Mouse (Mus musculus) liver, embryonic 11.5 days (tissue): ENCODE measurements around the gene Epo. TPM values are rescaled to one million over a fixed set of nuclear protein-coding genes. Genes with fewer than 3 reads are reported as not detected.

Source experiments
- ATAC-seq: fragments of 200-750 bp; cut with Nextera tagmentation; replicated peaks from 2 replicates; pipeline ENCODE4 v1.8.0; 2017; ENCODE audit warnings: moderate number of reproducible peaks, mild to moderate bottlenecking, moderate TSS enrichment, moderate library complexity; ENCODE audit not compliant: low FRiP score
- DNase-seq: peaks from one replicate; pipeline ENCODE4 v3.0.0-alpha.2; 2017; ENCODE audit warnings: low spot score
- H3K27ac ChIP-seq: fragments of 300-500 bp; sonication (generic); 2 replicates; pipeline ENCODE4 v1.5.1; 2014; ENCODE audit warnings: mild to moderate bottlenecking, low read depth, low read length, control low read depth
- H3K27me3 ChIP-seq: fragments of 300-500 bp; sonication (generic); replicated peaks from 2 replicates; pipeline ENCODE4 v1.6.1; 2014; ENCODE audit warnings: low read length, mixed read lengths; ENCODE audit not compliant: control insufficient read depth, insufficient read depth
- H3K36me3 ChIP-seq: fragments of 300-500 bp; sonication (generic); 2 replicates; pipeline ENCODE4 v1.6.1; 2014; ENCODE audit warnings: mild to moderate bottlenecking, low read length, moderate library complexity, mixed read lengths; ENCODE audit not compliant: control insufficient read depth, insufficient read depth
- H3K4me1 ChIP-seq: fragments of 300-500 bp; sonication (generic); replicated peaks from 2 replicates; pipeline ENCODE4 v1.6.1; 2014; ENCODE audit warnings: low read length, mixed read lengths; ENCODE audit not compliant: control insufficient read depth, insufficient read depth
- H3K4me2 ChIP-seq: fragments of 300-500 bp; sonication (generic); 2 replicates; pipeline ENCODE4 v1.6.1; 2014; ENCODE audit warnings: mild to moderate bottlenecking, control low read depth, moderate library complexity
- H3K4me3 ChIP-seq: fragments of 300-500 bp; sonication (generic); 2 replicates; pipeline ENCODE4 v1.5.1; 2014; ENCODE audit warnings: low read depth, low read length, control low read depth
- H3K9ac ChIP-seq: fragments of 300-500 bp; sonication (generic); 2 replicates; pipeline ENCODE4 v1.6.1; 2014; ENCODE audit warnings: low read depth, low read length, control low read depth
- H3K9me3 ChIP-seq: fragments of 300-500 bp; sonication (generic); 2 replicates; pipeline ENCODE4 v1.6.1; 2016; ENCODE audit warnings: low read length, inconsistent platforms, mixed read lengths; ENCODE audit not compliant: control insufficient read depth
- WGBS: fragments of 180-500 bp; shearing (Covaris S2); extraction: QIAGEN DNeasy Blood & Tissue Kit; methylation state at CpG from one replicate; pipeline ENCODE4 v1.1.7; 2014; 5-methylcytosine and 5-hydroxymethylcytosine counted together
- polyA plus RNA-seq: library from polyadenylated mRNA; unstranded; fragments of >200 nt; fragmentation: Nextera tagmentation; extraction: Ambion mirVana; gene quantifications from 2 replicates; pipeline ENCODE4 v1.2.1, GENCODE M21; 2014

Epo gene
- polyA plus RNA-seq, 1 experiment from 2014 or later, result 7.8 TPM

DNA sequence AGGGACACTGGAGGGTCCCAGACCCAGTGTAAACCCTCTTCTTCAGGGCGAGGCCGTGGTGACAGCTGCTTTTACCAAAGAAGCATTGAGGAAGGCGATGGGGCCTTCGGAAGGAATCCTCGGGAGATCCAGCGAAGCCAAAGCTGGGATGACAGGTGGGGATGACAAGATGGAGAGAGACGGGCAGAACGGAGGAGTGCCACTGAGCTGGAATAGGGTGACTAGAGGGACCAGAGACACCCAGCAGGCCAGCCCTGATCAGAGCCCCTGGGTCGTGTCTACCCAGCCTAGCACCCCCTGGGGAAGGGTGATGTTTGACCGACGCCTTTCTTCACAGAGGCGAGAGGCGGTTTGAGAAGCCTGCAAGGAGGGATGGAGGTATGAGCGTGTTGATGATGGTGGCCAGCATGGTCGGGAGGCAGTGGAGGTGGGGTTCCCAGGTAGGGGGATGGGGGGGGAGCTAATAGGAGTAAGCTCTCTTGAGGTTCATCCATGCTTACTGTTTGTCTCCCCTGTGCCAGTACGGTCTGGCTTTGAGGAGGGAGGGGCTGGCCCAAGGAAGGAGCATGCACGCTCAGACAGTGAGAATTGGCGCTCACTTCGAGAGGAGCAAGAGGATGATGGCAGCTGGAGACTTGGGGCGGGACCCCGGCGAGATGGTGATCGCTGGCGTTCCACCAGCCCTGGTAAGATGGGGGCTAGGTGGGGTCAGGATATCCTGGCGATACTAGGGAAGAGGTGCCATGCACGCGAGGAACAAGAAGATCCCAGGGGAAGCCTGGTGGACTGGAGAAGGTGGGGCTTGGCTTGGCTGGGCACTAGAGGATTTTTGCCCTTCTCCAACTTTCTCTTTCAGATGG lies 13.1 kb downstream of the Epo start:
- Histone ChIP-seq H3K4me1 (0 out of 2 replicates have a peak, but pooled peaks cover 3% of the 10 kb centered on the region), H3K9ac (no peak overlapping the region), H3K27ac (no peak overlapping the region), H3K27me3 (no peaks in the 10 kb centered on the region), H3K4me2 (no peak overlapping the region), H3K36me3 (peaks cover 53% of the 10 kb centered on the region), H3K9me3 (no peaks in the 10 kb centered on the region), H3K4me3 (no peak overlapping the region)
- DNase-seq (no peak), ATAC-seq (no peak)
- 92% methylated on average over 27 of the region's 27 CpGs for WGBS

- no peak within 1 kb of the TSS for H3K27ac ChIP-seq
- DNase-seq, result no peak
- H3K4me1 ChIP-seq, result 0 out of 2 replicates have a peak, but pooled peaks cover 5% of the 10 kb centered on the region
- no peak within 1 kb of the TSS for H3K4me3 ChIP-seq
- no peaks in the 10 kb centered on the region for H3K27me3 ChIP-seq
- H3K9ac ChIP-seq, result no peak within 1 kb of the TSS
- no peak within 1 kb of the TSS for H3K4me2 ChIP-seq
- ATAC-seq, result 0 out of 2 replicates have a peak, but pooled peaks have one; percentile 29
- 81% methylated on average over 5 of the region's 5 CpGs for WGBS
- no peaks in the 10 kb centered on the region for H3K9me3 ChIP-seq
- H3K36me3 ChIP-seq, result peaks cover 41% of the 10 kb centered on the region
Observed at GRCm38 (mm10) chr5:137518436-137518835, 14.6 kb downstream of the Epo start, which contains the start of gene Gigyf1. TSS of gene Gigyf1 (plus strand) at chr5:137518548.

DNA sequence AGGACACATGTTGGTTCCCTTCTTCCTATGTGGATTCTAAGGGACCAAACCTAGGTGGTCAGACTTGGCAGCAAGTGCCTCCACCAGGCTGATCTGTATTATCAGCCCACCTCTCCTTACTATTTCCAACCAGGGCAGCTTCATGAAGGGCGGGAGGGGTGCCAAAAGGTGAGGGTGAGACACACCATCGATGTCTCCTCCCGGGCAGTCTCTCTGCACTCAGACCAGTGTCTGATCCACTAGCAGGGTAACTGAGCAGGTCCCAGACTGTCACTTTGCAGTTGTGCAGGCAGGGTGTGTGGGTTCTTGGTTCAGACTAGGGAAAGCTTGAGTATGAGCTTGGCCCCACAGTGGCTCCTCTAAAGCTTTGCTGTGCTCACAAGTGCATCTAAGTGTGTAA lies 18.2 kb downstream of the Epo start:
- no peak for DNase-seq
- Histone ChIP-seq H3K4me3 (no peak overlapping the region), H3K9me3 (no peaks in the 10 kb centered on the region), H3K27ac (no peak overlapping the region), H3K27me3 (no peaks in the 10 kb centered on the region), H3K36me3 (peaks cover 13% of the 10 kb centered on the region), H3K4me1 (peaks cover 23% of the 10 kb centered on the region), H3K9ac (no peak overlapping the region), H3K4me2 (no peak overlapping the region)
- 86% methylated on average over 3 of the region's 3 CpGs for WGBS
- no peak for ATAC-seq

DNA sequence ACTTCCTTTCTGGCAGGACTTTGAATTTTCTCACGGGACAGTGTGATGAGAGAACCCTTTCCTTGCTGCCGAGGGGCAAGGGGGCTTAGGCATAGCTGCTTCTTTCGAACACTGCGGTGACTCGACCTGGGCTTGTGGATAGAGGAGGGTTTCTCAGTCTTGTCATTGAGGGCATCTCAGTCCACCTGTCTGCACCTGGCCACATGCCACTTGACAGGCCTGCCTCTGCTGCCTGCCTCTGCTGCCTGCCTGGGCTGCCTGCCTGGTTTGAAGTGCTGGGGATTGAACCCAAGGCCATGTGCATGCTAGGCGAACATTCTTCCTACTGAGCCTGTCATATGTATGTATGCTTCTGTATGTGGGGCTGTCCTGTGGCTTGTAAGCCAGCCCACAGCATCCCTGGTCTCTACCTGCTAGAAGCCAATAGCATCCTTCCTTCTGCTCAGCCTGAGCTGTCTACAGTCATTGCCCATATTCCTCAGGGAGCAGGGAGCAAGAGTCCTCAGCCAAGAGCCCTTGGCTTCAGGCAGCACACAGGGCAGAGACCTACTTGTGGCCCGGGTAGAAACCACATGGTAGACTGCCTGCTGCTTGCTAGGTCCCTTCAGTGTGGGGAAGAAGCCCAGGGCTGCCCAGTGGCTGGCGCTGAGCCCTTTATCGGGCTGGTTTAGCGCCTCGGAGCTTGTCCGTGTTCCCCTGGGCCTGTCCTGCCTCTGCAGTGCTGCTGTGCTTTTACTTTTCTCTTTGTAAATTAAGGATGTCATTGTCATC lies 18.9 kb downstream of the Epo start:
- WGBS, result 89% methylated on average over 12 of the region's 12 CpGs

GRCm38 (mm10) chr5:137512847-137513794 lies 19.9 kb downstream of the Epo start:
- WGBS, result 76% methylated on average over 11 of the region's 11 CpGs
- H3K4me2 ChIP-seq, result no peak overlapping the region
- DNase-seq (no peak), ATAC-seq (no peak)
- H3K27me3 ChIP-seq, result no peaks in the 10 kb centered on the region
- H3K9me3 ChIP-seq, result no peaks in the 10 kb centered on the region
- H3K4me3 ChIP-seq, result no peak overlapping the region
- H3K27ac ChIP-seq, result no peak overlapping the region
- H3K4me1 ChIP-seq, result peaks cover 25% of the 10 kb centered on the region
- no peaks in the 10 kb centered on the region for H3K36me3 ChIP-seq
- no peak overlapping the region for H3K9ac ChIP-seq

More for the DNA sequence above, 18.9 kb downstream of the Epo start:
- H3K36me3 ChIP-seq, result peaks cover 7% of the 10 kb centered on the region
- H3K27ac ChIP-seq, result no peak overlapping the region
- DNase-seq, result no peak
- peaks cover 25% of the 10 kb centered on the region for H3K4me1 ChIP-seq
- H3K27me3 ChIP-seq, result no peaks in the 10 kb centered on the region
- no peak overlapping the region for H3K9ac ChIP-seq
- no peaks in the 10 kb centered on the region for H3K9me3 ChIP-seq
- H3K4me3 ChIP-seq, result no peak overlapping the region
- no peak for ATAC-seq
- no peak overlapping the region for H3K4me2 ChIP-seq

DNA sequence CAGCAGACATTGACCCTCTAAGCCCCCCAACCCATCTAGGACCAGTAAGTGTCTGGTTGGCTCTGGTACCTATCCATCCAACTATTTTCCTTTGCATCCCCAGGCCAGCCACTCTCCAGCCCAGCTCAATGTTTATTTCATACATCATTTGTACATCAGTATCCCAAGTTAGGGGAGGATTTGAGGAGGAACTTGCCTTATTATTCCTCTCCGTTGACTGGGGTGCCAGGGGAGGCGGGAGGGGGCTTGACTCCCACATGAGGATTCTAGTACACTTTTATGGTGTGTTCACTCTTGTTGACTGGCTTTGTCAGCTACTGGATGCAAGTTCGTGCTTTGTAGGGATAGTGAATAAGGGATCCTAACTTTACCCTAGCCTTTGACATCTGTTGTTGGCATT lies 21.3 kb downstream of the Epo start:
- peak overlapping the region; percentile 99 for H3K9ac ChIP-seq
- no peaks in the 10 kb centered on the region for H3K9me3 ChIP-seq
- no peaks in the 10 kb centered on the region for H3K36me3 ChIP-seq
- ATAC-seq (no peak), DNase-seq (no peak)
- H3K4me2 ChIP-seq, result peak overlapping the region; percentile 95
- H3K27ac ChIP-seq, result no peak overlapping the region
- 75% methylated on average over 3 of the region's 3 CpGs for WGBS
- no peaks in the 10 kb centered on the region for H3K27me3 ChIP-seq
- H3K4me1 ChIP-seq, result peaks cover 25% of the 10 kb centered on the region
- H3K4me3 ChIP-seq, result peak overlapping the region; percentile 99

GRCm38 (mm10) chr5:137510573-137511390 lies 22.3 kb downstream of the Epo start:
- H3K4me1 ChIP-seq, result peaks cover 25% of the 10 kb centered on the region
- no peaks in the 10 kb centered on the region for H3K27me3 ChIP-seq
- peak; percentile 49 for DNase-seq
- 1% methylated on average over 63 of the region's 83 CpGs for WGBS
- H3K9ac ChIP-seq, result peak overlapping the region; percentile 99
- H3K27ac ChIP-seq, result peak overlapping the region; percentile 85
- H3K4me2 ChIP-seq, result peak overlapping the region; percentile 95
- peak; percentile 64 for ATAC-seq
- no peaks in the 10 kb centered on the region for H3K9me3 ChIP-seq
- H3K4me3 ChIP-seq, result peak overlapping the region; percentile 99
- no peaks in the 10 kb centered on the region for H3K36me3 ChIP-seq
